Mouse (Mus musculus): Measurements from ENCODE around the gene AI481877.
A peak's percentile ranks its signal among the peaks of the same experiment; 100 is the strongest.
"Not testable (repeated sequence)": the region's sequence is repeated elsewhere in the genome, so short reads cannot be mapped to it uniquely, and the experiment has no call there.

Gene AI481877

DNA sequence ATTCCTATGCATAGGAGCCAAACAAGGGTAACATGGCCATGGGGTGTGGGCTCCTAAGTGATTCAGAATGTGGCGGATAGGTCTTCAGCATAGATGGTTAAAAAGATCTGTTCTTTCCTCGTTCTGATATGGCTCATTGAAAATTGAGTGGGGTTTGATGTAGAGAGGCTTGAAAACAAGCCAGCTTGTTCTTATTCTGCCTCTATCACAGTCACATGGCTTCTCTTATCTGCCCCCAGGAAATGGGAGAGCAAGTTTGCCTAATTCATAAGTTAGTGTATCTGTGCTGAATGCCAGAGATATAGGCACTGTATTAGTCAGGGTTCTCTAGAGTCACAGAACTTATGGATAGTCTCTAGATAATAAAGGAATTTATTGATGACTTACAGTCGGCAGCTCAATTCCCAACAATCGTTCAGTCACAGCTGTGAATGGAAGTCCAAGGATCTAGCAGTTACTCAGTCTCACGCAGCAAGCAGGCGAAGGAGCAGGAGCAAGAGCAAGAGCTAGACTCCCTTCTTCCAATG lies at the start of gene AI481877:
Gene AI481877, minus strand, starts transcription at position 477 of the 527 bp plus-strand sequence.
- DNase-seq (ENCODE audit: low spot score in 2 of 2): not testable (repeated sequence)

DNA sequence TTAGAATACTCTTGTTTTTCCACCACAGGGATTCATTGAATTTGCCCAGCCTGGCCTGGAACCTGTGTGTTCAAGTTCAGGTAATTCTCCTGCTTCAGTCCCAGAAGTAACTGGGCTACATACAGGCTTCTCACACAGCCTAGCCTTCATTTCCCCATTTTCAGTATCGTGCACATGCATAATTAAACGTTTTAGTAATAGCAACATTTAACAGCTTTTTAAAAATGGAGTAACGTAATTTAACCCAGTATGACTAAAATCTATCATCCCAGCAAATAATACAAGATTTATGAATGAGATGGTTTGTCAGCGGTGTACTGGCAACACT lies 49.7 kb upstream of the AI481877 start:
- DNase-seq (ENCODE audit: low spot score in 2 of 2): no peak

DNA sequence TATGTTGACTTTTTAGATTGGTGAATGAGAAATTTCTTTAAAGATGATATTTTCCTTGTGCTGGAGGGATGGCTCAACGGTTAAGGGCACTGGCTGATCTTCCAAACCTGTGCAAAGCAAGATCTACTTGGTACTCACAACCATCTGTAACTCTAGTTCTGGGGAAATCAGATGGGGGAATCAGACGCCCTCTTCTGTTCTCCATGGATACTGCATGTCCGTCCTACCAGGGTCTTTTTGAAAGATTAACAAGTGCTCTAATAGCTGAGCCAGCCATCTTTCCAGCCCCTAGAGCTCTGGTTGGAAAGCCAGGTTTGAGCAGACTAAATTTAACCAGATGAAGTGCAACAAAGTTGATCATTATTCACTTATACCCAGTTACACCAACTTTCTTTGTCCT lies 48.5 kb upstream of the AI481877 start:
- DNase-seq (ENCODE audit: low spot score in 2 of 2): peak in 1 of 2 experiments; percentile 11

DNA sequence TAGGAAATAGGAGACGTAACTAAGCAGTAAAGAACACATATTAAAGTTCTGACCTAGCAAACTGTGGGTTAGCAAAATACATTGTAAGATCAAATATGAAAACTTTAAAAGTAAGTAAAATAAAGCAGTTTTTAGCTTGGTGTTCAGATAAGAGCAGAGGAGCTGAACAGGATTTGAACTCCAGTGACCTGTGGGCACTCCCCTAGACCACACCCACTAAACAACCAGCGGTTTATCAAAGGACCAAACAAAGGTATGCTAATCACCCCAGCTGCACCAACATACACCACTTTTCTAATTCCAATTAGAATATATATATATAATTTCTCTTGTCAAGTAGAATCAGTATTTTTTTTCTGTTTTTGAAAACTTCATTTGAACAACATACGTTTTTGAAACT lies 46.9 kb upstream of the AI481877 start:
- DNase-seq (ENCODE audit: low spot score in 2 of 2): no peak

DNA sequence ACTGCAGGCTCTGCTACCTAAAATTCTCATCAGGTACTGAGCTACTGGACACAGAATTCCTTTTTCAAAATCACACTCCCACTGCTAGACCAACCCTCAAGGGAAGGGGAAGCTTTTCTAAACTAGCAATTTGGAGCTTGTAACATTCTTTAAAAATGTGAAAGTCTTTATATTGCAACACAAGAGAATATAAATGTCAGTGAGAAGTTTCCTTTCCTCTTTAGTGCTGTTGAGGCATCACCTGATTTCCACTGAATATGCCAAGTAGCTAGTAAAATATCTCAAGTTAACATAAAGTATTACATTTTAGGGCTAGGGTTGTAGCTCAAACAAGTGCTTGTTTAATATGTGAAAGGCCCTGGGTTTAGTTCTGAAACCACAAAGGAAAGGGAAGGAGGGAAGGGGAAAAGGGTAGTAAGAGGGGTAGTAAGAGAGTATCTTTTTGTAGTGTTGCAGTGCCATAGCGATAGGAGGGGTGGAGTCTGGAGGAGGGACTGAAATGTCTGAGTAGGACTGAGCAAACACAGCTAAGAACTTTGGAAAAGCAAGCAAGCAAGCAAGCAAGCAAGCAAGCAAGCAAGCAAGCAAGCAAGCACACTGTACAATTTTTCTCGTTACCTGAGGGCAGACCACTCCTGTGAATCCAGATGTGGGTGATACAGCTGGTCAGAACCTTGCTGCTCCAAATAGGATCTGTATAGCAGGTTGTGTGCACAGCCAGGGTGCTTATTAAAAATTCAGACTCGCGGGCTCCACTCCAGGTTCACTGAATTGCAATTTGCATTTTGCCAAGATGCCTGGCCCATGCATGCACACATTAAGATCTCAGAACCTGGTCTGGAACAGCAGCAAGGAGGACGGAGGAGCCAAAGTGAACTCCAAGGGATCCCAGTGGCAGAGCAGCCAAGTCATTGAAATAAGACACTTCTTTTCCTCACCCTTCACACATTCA lies 42.8 kb upstream of the AI481877 start:
- no peak for DNase-seq (ENCODE audit: low spot score in 2 of 2)

DNA sequence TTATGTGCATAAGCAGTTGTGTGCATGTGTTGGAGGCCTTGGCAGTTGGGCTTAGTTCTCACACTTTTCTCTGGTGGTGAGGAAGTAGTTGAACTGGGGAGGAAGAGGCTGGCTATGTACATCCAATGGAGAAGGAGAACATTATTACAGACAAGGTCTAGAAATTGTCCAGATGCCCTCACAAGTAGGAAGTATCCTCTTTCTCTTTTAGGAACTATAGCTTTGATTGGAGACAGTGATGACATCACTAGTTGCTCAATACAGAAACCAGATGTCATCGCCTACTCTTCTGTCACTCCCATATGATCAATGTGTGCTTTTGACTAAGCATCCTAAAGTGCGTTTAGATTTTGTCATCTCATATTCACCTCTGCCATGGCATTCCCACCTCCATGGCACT lies 38.8 kb upstream of the AI481877 start:
- no peak for DNase-seq (ENCODE audit: low spot score in 2 of 2)

DNA sequence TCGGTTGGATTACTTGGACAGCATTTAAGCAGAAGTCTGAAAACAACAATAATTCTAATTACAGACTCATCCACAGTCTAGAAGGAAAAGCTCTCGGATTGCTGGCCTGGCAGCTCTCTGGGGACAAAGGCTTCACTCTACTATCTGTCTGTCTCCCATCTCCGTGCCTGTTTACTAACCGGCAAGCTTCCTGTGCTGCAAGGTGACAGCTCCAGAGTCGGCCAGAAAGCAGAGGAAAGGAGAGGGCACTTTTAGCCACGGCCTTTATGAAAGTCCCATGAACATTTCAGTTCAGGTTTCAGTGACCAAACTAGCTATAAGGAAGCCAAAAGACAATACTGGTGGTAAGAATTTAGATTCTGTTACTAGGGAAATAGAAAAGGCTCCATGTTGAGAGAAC lies 37.1 kb upstream of the AI481877 start:
- DNase-seq (ENCODE audit: low spot score in 2 of 2): no peak

DNA sequence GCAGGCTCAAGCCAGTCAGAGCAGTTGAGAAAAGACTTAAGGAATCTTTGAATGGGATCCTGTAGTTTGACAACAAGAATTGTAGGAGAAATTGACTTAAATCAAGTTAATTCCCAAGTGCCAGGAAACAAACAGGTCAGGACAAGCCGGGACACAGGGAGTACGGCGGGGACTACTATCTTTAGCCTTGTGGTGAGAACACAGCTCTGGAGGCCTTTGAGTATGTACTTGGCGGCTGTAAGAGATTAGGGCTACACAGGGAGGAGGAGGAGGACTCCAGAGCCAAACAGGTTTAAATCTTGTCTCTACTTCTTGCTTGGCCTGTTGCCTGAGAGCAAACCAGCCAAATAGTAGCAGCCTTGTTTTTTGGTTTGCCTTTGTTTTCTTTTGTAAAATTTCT lies 36.2 kb upstream of the AI481877 start:
- DNase-seq (ENCODE audit: low spot score in 2 of 2): no peak

DNA sequence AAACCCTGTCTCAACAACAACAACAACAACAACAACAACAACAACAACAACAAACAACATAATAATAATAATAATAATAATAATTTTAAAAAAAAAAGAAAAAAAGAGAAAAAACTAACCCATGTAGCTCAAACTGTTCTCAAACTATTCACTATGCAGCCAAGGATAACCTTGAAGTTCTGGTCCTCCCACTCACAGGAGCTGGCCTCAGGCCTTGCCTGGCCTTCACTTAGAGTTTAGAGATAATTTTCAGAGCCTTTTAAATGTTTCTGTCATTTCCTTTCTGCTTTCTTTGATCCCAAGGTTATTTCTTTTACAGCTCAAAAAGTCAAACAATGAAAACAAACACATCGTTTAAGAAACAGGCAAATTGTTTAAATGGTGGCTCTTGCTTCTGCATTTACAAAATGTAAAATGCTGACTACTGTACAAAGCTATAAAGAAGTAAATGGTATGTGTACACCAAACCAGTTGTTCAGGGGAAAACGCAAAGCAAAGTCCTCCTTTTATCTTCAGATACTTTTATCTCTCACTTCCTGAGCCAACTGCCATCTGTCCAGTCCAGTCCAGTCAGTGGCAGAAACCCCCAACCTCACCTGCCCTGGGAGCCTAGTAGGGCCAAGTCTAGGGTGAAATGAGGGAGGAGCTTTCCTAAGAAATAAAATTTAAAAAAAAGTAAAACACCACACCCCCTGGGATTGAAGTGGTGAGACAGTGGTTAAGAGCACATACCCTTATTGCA lies 34.6 kb upstream of the AI481877 start:
- no peak for DNase-seq (ENCODE audit: low spot score in 2 of 2)

DNA sequence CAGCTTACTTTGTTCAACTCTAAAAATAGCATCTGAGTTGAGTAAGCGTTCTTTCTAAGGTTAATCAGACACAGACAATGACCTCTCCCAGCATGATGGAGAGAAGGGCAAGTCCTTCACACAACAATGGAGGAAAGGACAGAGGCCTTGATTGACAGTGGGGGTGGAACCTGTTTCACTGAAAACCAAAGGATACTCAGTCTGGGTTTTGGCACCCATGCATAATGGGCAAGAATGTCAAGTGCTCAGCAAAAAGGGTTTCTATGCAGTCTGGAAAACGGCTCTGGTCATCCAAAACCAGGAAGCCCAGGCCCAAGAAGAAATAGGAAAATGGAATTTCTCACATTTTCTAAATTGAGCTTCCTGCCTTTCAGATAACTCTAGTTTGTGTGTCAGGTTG lies 33.8 kb upstream of the AI481877 start:
- DNase-seq (ENCODE audit: low spot score in 2 of 2): no peak

DNA sequence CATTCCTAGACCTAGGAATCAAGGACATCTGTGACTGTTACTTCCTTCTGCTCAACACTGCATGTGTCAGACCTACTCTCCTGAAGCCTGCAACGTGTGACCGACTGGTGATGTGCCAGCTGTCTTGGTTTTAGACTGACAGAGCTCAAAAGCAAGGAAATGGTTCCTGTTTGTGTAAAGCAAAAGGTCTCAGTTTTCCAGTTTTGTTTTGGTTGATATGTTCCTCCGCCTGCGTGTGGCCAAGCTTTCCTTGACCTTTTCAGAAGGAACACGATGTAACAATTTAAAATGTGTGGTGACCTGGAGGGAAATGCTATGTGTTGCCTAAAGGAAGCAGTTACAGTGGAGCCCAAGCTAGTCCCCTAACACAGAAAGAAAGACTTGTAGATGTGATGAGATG lies 31.2 kb upstream of the AI481877 start:
- no peak for DNase-seq (ENCODE audit: low spot score in 2 of 2)

DNA sequence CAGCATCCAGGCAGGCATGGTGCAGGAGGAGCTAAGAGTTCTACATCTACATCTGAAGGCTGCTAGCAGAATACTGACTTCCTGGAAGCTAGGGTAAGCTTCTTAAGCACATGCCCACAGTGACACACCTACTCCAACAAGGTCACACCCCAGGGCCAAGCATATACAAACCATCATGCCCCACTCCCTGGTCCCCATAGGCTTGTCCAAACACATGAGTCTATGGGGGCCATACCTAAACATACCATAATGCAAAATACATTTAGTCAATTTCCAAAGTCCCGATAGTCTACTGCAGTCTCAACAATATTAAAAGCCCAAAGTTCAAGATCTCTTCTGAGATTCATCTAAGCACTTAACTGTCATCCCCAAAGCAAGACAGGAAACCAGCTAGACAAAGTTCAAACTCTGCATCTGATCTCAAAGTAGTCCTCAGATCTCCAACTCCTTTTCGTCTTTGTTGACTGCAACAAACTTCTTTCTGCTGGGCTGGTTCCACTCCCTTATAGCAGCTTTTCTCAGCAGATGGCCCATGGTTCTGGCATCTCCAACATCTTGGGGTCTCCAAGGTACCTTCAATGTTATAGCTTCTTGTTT lies 28.6 kb upstream of the AI481877 start:
- no peak for DNase-seq (ENCODE audit: low spot score in 2 of 2)

DNA sequence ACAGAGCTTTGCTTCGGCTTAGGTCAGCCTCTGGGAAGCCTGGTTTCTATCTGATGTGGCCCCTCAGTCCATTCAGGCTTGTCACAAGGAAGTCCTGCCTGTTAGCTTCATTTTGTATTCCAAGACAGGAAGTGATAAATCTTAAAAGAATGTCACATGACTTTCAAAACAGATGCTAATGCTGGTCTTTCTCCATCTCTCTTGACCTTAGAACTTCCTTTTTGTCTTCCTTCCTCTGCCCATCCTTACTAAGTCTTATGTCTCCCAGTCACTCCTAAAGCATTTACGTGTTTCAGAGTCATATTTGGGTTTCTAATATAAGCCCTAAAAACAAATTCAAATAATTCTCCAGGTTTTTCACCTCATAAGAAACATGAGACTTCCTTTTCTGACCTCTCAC lies 25.3 kb upstream of the AI481877 start:
- no peak for DNase-seq (ENCODE audit: low spot score in 2 of 2)

DNA sequence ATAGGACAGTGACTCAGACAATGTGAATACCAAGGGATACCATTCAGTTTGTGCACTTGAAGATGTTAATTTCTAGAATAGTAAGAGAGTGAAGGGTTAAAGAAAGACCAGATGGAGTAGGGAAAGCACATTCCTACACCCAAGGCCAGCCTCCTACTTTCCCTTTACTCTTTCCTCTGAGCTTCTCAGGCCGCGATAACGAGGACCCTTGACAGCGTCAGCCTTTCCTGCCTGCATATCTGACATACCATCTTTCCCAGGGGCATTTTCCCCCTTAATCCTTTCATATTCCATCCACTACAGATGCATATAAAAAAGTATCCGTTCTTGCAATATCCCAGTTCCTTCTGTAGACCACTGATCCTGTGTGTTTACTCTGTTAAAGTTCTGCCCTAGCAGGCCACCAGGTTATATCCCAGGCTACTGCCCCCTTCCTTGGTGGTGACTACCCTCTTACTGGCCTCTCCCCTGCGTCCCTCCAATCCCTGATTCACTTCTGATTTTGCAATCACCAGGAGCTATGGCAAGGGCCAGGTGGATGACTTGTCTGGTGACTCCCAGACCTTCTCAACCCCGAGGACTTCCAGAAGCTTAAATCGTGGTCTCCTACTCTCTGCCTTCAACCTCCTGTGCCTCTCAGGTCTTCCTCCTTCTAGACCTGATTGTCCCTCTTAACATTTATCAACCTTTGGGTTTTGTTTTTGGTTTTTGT lies 22.3 kb upstream of the AI481877 start:
- no peak for DNase-seq (ENCODE audit: low spot score in 2 of 2)

DNA sequence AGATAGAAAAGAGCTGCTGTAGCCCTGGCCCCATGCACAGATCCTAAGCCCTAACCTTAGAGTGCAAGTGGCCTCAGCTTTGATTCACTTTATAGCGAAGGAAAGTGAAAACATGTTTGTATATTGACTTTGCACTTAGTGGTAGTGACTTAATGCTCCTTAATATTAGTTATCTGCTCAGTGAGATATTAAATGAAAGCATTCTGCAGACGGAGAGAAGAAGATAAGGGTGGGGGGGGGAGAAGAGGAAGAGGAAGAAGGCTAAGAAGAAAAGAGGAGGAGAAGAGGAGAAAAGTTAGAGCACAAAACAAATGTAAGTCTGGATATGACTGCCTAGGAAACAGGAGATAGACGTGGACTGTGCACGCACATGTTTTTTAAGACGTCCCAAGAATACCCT lies 21.5 kb upstream of the AI481877 start:
- DNase-seq (ENCODE audit: low spot score in 2 of 2): no peak

DNA sequence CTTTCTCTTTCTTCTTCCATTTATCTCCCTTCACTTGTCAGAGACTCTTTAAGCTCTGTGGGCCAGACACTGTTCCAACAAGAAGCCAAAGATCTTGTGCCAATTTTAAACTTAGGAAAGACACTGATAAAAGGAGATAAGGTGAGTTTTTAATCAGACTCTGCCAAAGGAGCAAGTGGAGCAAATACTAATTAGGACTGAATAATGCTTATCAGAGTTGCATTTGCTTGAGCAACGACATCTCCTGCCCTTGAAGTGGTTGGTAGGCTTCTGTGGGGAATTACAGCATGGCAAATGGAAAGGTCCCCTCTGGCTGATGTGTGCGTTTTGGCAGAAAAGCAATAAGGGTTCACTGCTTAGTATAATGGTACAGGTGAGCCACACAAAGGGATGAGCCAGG lies 18.9 kb upstream of the AI481877 start:
- no peak for DNase-seq (ENCODE audit: low spot score in 2 of 2)

DNA sequence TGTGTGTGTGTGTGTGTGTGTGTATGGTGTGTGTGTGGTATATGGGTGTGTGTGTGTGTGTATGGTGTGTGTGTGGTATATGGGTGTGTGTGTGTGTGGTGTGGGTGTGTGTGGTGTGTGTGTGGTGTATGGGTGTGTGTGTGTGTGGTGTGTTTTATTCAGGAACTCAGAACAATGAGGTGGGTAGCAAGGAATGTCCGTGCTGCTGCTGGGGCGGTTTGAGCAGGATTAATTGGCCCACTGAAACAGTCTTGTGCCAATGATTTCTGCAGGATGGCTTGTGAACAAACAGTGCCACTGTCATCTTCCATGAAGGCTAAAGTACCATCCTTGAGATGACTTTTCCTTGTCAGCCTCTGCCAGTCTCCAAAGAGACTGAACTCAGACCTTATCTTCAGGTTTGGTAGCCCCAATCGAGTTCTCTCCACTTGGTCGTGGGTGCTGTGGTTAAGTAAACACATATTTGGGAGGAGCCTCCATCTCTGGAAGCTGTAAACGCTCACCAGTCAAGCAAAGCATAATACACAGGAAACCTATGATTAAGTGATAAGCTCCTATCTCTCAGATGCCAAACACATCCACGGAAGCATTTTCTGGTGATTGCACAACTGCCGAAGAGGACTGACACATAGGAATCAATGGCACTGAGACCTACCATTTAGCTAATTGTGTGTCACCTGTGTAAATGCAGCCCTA lies 18.3 kb upstream of the AI481877 start:
- no peak for DNase-seq (ENCODE audit: low spot score in 2 of 2)

DNA sequence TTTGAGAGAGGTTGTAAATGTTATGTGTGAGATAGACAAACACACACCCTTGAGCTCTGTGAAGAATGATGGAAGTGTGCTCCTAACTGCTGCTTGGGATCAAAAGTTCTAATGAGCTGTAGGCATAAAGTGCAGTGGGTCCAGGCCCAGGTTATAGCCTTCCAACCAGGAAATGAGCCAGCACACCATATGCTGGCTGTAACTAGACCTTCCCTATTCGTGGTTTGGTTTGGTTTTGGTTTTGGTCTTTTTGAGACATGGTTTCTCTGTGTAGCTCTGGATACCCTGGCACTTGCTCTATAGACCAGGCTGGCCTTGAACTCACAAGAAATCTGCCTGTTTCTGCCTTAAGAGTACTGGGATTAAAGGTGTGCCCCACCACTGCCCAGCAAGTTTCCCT lies 13.2 kb upstream of the AI481877 start:
- no peak for DNase-seq (ENCODE audit: low spot score in 2 of 2)

DNA sequence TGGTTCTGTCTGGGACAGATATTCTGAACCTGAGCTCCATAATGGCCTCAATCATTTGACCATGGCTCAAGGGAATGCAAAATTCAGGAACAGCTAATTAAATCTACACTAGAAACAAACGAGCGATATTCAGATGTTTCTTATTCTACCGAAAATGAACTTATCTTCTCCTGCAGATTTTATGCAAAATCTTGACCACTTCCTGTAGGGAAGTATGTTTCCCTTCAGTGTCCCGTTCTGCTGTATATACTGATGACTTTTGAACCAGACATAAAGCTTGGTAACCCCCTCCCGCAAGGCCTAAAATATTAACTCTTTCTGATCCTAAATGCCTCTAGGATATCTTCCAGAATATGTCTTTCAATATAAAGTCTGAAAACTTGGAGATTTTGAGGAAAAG lies 12.1 kb upstream of the AI481877 start:
- DNase-seq (ENCODE audit: low spot score in 2 of 2): no peak

DNA sequence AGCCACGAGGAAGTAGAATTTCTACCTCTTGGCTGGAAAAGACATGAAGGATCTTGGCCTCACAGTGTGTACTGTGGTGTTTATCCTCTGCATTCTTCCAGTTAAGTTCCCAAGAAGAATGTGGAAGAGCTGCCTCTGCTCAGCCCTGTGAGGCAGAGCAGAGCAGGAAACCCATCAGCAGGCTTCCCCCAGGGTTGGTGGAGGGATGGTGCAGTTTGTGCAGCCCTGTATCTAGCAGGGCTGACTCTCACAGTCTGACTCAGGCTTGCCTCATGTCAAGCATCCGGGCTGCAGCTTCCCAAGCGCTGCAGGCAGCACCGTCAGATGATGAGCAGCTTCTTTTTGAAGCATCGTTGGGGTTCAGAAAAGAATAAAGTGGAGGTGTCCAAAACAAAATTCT lies 10.3 kb upstream of the AI481877 start:
- DNase-seq (ENCODE audit: low spot score in 2 of 2): no peak

DNA sequence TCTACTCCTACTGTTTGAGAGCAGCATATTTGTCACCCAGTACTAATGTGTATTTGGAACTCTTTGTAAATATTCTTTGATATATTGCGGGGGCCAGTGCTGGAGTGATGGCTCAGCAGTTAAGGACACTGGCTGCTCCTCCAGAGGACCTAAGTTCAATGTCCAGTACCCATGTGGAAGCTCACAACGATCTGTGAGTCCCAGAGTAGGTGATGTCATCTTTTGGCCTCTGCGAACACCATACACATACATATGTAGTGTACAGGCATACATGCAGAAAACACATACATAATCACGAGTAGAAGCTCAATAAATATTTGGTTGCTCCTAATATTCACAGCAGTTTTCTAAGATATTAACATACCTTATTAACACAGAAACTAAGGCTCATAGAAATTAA lies 9.8 kb downstream of the AI481877 start:
- no peak for DNase-seq (ENCODE audit: low spot score in 2 of 2)
